Mouse (Mus musculus) myocyte (in vitro differentiated cells): ENCODE measurements around the gene Edaradd. TPM values are rescaled to one million over a fixed set of nuclear protein-coding genes. Genes with fewer than 3 reads are reported as not detected.
A peak's percentile ranks its signal among the peaks of the same experiment; 100 is the strongest.

ENCODE experiments used
- H3K27me3 ChIP-seq: one replicate; pipeline ENCODE4 v1.6.1; 2011; ENCODE audit not compliant: control insufficient read depth, insufficient read depth, insufficient read length
- H3K36me3 ChIP-seq: one replicate; pipeline ENCODE4 v1.6.1; 2011; ENCODE audit not compliant: control insufficient read depth, insufficient read depth
- H3K4me2 ChIP-seq: one replicate; pipeline ENCODE4 v1.6.1; 2011; ENCODE audit warnings: low read depth, control low read depth
- H3K4me3 ChIP-seq: one replicate; pipeline ENCODE4 v1.5.1; 2011; ENCODE audit warnings: mild to moderate bottlenecking, control low read depth, moderate library complexity
- H3K79me2 ChIP-seq: one replicate; pipeline ENCODE4 v1.6.1; 2011; ENCODE audit not compliant: control insufficient read depth, insufficient read depth
- H3ac ChIP-seq: one replicate; pipeline ENCODE4 v1.6.1; 2011; ENCODE audit not compliant: control insufficient read depth, insufficient read length
- CEBPB ChIP-seq: IDR thresholded peaks from 2 replicates; pipeline ENCODE4 v1.6.1; 2011; ENCODE audit warnings: mild to moderate bottlenecking, moderate library complexity; ENCODE audit not compliant: poor library complexity, insufficient read depth, severe bottlenecking
- E2F4 ChIP-seq: IDR thresholded peaks from one replicate; pipeline ENCODE4 v1.6.1; 2011; ENCODE audit warnings: mild to moderate bottlenecking, control low read depth, moderate library complexity; ENCODE audit not compliant: insufficient read depth
- MAX ChIP-seq: IDR thresholded peaks from one replicate; pipeline ENCODE4 v1.6.1; 2011; ENCODE audit warnings: low read depth, mild to moderate bottlenecking, control low read depth
- MYOD1 ChIP-seq, 3 experiments: IDR thresholded peaks; one replicate each; pipeline ENCODE4 v1.6.1; 2011; ENCODE audit warnings: control low read depth in 2 of 3, low read depth in 2 of 3, mild to moderate bottlenecking in 2 of 3, moderate library complexity in 1 of 3; ENCODE audit not compliant: insufficient read length in 2 of 3, control insufficient read depth in 1 of 3
- MYOG ChIP-seq, 3 experiments: IDR thresholded peaks; one replicate each; pipeline ENCODE4 v1.6.1; 2011; ENCODE audit warnings: control low read depth in 2 of 3, low read depth in 2 of 3, mild to moderate bottlenecking in 2 of 3; ENCODE audit not compliant: insufficient read length in 2 of 3, control insufficient read depth in 1 of 3, insufficient read depth in 1 of 3
- POLR2A ChIP-seq: IDR thresholded peaks from one replicate; pipeline ENCODE4 v1.6.1; 2011; ENCODE audit warnings: low read depth, mild to moderate bottlenecking, control low read depth, moderate library complexity; ENCODE audit not compliant: insufficient read length
- POLR2AphosphoS2 ChIP-seq: IDR thresholded peaks from one replicate; pipeline ENCODE4 v1.6.1; 2011; ENCODE audit warnings: low read depth, control low read depth; ENCODE audit not compliant: insufficient read length
- REST ChIP-seq: IDR thresholded peaks from one replicate; pipeline ENCODE4 v1.6.1; 2011; ENCODE audit warnings: mild to moderate bottlenecking, control low read depth, moderate library complexity; ENCODE audit not compliant: insufficient read depth, insufficient read length
- SRF ChIP-seq: IDR thresholded peaks from one replicate; pipeline ENCODE4 v1.6.1; 2011; ENCODE audit warnings: low read depth; ENCODE audit not compliant: control insufficient read depth, insufficient read length
- TCF12 ChIP-seq: IDR thresholded peaks from one replicate; pipeline ENCODE4 v1.6.1; 2011; ENCODE audit warnings: mild to moderate bottlenecking, control low read depth; ENCODE audit not compliant: poor library complexity, insufficient read depth, severe bottlenecking
- TCF3 ChIP-seq: IDR thresholded peaks from one replicate; pipeline ENCODE4 v1.6.1; 2011; ENCODE audit warnings: low read depth, control low read depth; ENCODE audit not compliant: insufficient read length
- USF1 ChIP-seq: IDR thresholded peaks from one replicate; pipeline ENCODE4 v1.6.1; 2011; ENCODE audit warnings: low read depth, mild to moderate bottlenecking, control low read depth, moderate library complexity
- polyA plus RNA-seq: library from polyadenylated mRNA; unstranded; fragments of >200 nt; fragmentation: generic; extraction: Trizol; gene quantifications from one replicate; pipeline ENCODE4 v1.2.1, GENCODE M21; 2012; ENCODE audit warnings: missing spikeins

Edaradd gene
- polyA plus RNA-seq, 1 experiment: not detected

GRCm38 (mm10) chr13:12537971-12538370 is 17.7 kb upstream of the Edaradd start:
- TF ChIP-seq USF1: no peak
- Histone ChIP-seq H3ac (no peak overlapping the region), H3K4me2 (no peak overlapping the region)

GRCm38 (mm10) chr13:12534628-12535027 is 14.4 kb upstream of the Edaradd start:
- Histone ChIP-seq H3K79me2 (no peaks in the 10 kb centered on the region), H3K4me2 (no peak overlapping the region), H3ac (no peak overlapping the region), H3K36me3 (no peaks in the 10 kb centered on the region), H3K27me3 (no peaks in the 10 kb centered on the region), H3K4me3 (no peak overlapping the region)
- TF ChIP-seq TCF12 (no peak), MYOD1 (IDR thresholded peaks at IDR 0.05; ENCODE audit: control insufficient read depth in 1 of 3, insufficient read length in 2 of 3, low read depth in 2 of 3) (no peak), CEBPB (no peak), USF1 (no peak), SRF (no peak), MAX (no peak), TCF3 (no peak), POLR2A (no peak)

More at GRCm38 (mm10) chr13:12537971-12538370, 17.7 kb upstream of the Edaradd start:
- Histone ChIP-seq H3K4me3 (no peak overlapping the region), H3K79me2 (no peaks in the 10 kb centered on the region), H3K27me3 (no peaks in the 10 kb centered on the region), H3K36me3 (no peaks in the 10 kb centered on the region)

- Histone ChIP-seq H3K27me3 (no peaks in the 10 kb centered on the region), H3ac (no peak overlapping the region), H3K36me3 (no peaks in the 10 kb centered on the region), H3K4me3 (no peak overlapping the region), H3K4me2 (no peak overlapping the region), H3K79me2 (no peaks in the 10 kb centered on the region)
- no peak for TF ChIP-seq TCF12
- no peak for TF ChIP-seq E2F4
- no peak for TF ChIP-seq TCF3
- TF ChIP-seq USF1: no peak
- no peak for TF ChIP-seq REST
- TF ChIP-seq MYOG (IDR thresholded peaks at IDR 0.05; ENCODE audit: control insufficient read depth in 1 of 3, insufficient read depth in 1 of 3, insufficient read length in 2 of 3, low read depth in 2 of 3): no peak
- TF ChIP-seq SRF: no peak
- TF ChIP-seq POLR2AphosphoS2: no peak
- TF ChIP-seq MAX: no peak
- TF ChIP-seq POLR2A: no peak
- TF ChIP-seq MYOD1 (IDR thresholded peaks at IDR 0.05; ENCODE audit: control insufficient read depth in 1 of 3, insufficient read length in 2 of 3, low read depth in 2 of 3): no peak
- no peak for TF ChIP-seq CEBPB
Observed at GRCm38 (mm10) chr13:12525678-12526077, 5.4 kb upstream of the Edaradd start.

GRCm38 (mm10) chr13:12522346-12522745 is 2.1 kb upstream of the Edaradd start:
- no peak overlapping the region for H3K4me3 ChIP-seq
- TF ChIP-seq USF1: no peak
- no peak for TF ChIP-seq TCF3
- no peak for TF ChIP-seq TCF12
- TF ChIP-seq REST: no peak
- TF ChIP-seq MYOG (IDR thresholded peaks at IDR 0.05; ENCODE audit: control insufficient read depth in 1 of 3, insufficient read depth in 1 of 3, insufficient read length in 2 of 3, low read depth in 2 of 3): no peak
- no peak for TF ChIP-seq MYOD1 (IDR thresholded peaks at IDR 0.05; ENCODE audit: control insufficient read depth in 1 of 3, insufficient read length in 2 of 3, low read depth in 2 of 3)
- H3K36me3 ChIP-seq: no peaks in the 10 kb centered on the region
- no peak overlapping the region for H3ac ChIP-seq
- no peak overlapping the region for H3K4me2 ChIP-seq
- H3K27me3 ChIP-seq: peaks cover 9% of the 10 kb centered on the region
- no peaks in the 10 kb centered on the region for H3K79me2 ChIP-seq

GRCm38 (mm10) chr13:12519371-12519770 is 867 bp downstream of the Edaradd start:
- no peak for TF ChIP-seq MYOD1 (IDR thresholded peaks at IDR 0.05; ENCODE audit: control insufficient read depth in 1 of 3, insufficient read length in 2 of 3, low read depth in 2 of 3)
- no peak for TF ChIP-seq E2F4
- no peak for TF ChIP-seq TCF12
- no peak for TF ChIP-seq MYOG (IDR thresholded peaks at IDR 0.05; ENCODE audit: control insufficient read depth in 1 of 3, insufficient read depth in 1 of 3, insufficient read length in 2 of 3, low read depth in 2 of 3)
- no peak for TF ChIP-seq POLR2A
- no peak for TF ChIP-seq TCF3
- TF ChIP-seq CEBPB: no peak
- TF ChIP-seq POLR2AphosphoS2: no peak
- no peak for TF ChIP-seq USF1
- TF ChIP-seq REST: no peak
- no peak for TF ChIP-seq MAX
- TF ChIP-seq SRF: no peak
- Histone ChIP-seq H3K4me2 (peak overlapping the region; percentile 85), H3K79me2 (no peaks in the 10 kb centered on the region), H3K27me3 (peaks cover 9% of the 10 kb centered on the region), H3K36me3 (no peaks in the 10 kb centered on the region), H3K4me3 (no peak overlapping the region), H3ac (no peak overlapping the region)
